Mouse (Mus musculus) embryonic fibroblast, embryonic 13.5 days (primary cell): ENCODE data around the gene Htatip2.

Experiments used
- CTCF ChIP-seq: IDR thresholded peaks from 2 replicates; pipeline ENCODE4 v1.5.1; 2011; ENCODE audit warnings: mild to moderate bottlenecking, control low read depth, low read length, moderate library complexity, borderline replicate concordance; ENCODE audit not compliant: insufficient read depth
- POLR2A ChIP-seq: IDR thresholded peaks from 2 replicates; pipeline ENCODE4 v1.6.1; 2011; ENCODE audit warnings: low read depth, mild to moderate bottlenecking, control low read depth, low read length, moderate library complexity

DNA sequence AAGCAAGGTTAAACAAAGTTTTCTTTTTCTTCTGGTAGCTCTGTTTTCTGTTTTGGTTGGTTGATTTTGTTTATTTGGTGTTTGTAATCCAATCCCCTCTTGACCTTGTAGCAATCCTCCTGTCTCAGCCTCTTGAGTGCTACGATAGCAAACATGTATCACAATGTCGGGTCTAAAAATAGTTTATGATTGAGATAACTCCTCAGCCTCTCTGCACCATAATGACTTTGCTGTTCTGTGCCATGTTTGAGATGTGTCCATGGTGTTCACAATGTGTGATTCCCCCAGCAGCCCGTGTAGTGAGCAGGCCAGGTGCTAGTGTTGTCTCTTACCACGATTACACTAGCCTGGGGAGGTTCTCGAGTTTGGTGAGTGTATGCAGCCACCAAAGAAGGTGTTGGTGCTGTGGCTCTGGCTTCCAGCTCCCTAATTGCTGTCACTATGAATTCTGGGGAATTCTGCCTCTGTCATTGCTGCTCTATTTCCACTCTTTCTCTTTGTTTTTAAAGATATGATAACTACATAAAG, 45.8 kb downstream of the Htatip2 start:
- TF ChIP-seq CTCF (no peak), POLR2A (no peak)
